Mouse (Mus musculus) testis, adult 2 months (tissue): Measurements from ENCODE around the gene Irgm2.

ENCODE experiments used
- CTCF ChIP-seq: fragments of 200-500 bp; IDR thresholded peaks from 2 replicates; pipeline ENCODE4 v1.5.1; 2012; ENCODE audit warnings: low read depth, mild to moderate bottlenecking, inconsistent platforms, low read length, moderate library complexity; ENCODE audit not compliant: control insufficient read depth, insufficient read depth, insufficient replicate concordance
- POLR2A ChIP-seq: fragments of 200-500 bp; IDR thresholded peaks from 2 replicates; pipeline ENCODE4 v1.6.1; 2012; ENCODE audit warnings: low read depth, mild to moderate bottlenecking, inconsistent platforms, low read length, moderate library complexity; ENCODE audit not compliant: control insufficient read depth

DNA sequence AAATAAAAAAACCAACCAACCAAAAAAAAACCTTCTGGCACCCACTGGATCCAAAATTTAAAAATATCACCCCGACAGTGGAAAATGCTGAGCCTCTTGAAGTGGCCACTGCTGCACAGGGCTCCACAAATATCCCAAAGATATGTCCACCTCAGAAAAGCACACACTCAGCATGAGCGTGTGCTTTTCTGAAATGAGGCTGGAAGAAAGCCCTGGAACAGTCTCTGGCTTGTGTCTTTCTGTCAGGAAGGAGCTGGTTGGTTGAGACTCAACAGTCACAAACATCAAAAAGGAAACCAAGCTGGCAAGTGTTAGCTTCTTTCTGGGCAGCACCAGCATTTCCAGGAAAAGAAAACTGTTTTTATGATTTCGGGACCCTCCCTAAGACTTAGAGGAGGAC is 6.1 kb upstream of the Irgm2 start:
- TF ChIP-seq CTCF (no peak), POLR2A (no peak)
